Mouse (Mus musculus): ENCODE measurements around the gene Cubn. TPM values are rescaled to one million over a fixed set of nuclear protein-coding genes. Genes with fewer than 3 reads are reported as not detected.

Gene Cubn
- polyA plus RNA-seq, 1 experiment from 2014 or later, result 0.13 TPM

GRCm38 (mm10) chr2:13523540-13524456 is 32.2 kb upstream of the Cubn start:
- H3K27me3 ChIP-seq, result no peaks in the 10 kb centered on the region
- H3K9ac ChIP-seq, result no peak overlapping the region
- H3K4me3 ChIP-seq, result no peak overlapping the region
- no peak overlapping the region for H3K27ac ChIP-seq
- H3K36me3 ChIP-seq, result no peaks in the 10 kb centered on the region
- H3K4me1 ChIP-seq, result no peaks in the 10 kb centered on the region
- no peak overlapping the region for H3K4me2 ChIP-seq (replicated peaks)
- H3K9me3 ChIP-seq, result no peaks in the 10 kb centered on the region
- ATAC-seq (ENCODE audit: insufficient number of reproducible peaks, insufficient read depth, low FRiP score, low TSS enrichment), result 0 out of 2 replicates have a peak, but pooled peaks have one; percentile 56
- WGBS, result 54% methylated on average over 8 of the region's 8 CpGs

- no peak overlapping the region for H3K27ac ChIP-seq
- ATAC-seq (ENCODE audit: insufficient number of reproducible peaks, insufficient read depth, low FRiP score, low TSS enrichment), result no peak
- 64% methylated on average over 8 of the region's 8 CpGs for WGBS
- H3K9ac ChIP-seq, result no peak overlapping the region
- H3K9me3 ChIP-seq, result no peaks in the 10 kb centered on the region
- no peaks in the 10 kb centered on the region for H3K27me3 ChIP-seq
- H3K36me3 ChIP-seq, result no peaks in the 10 kb centered on the region
- H3K4me2 ChIP-seq (replicated peaks), result no peak overlapping the region
- H3K4me1 ChIP-seq, result no peaks in the 10 kb centered on the region
- no peak overlapping the region for H3K4me3 ChIP-seq
Measured at GRCm38 (mm10) chr2:13522106-13522505, 30.5 kb upstream of the Cubn start.

GRCm38 (mm10) chr2:13514949-13515348 is 23.3 kb upstream of the Cubn start:
- 50% methylated on average over 4 of the region's 4 CpGs for WGBS
- no peak for ATAC-seq (ENCODE audit: insufficient number of reproducible peaks, insufficient read depth, low FRiP score, low TSS enrichment)
- Histone ChIP-seq H3K27ac (no peak overlapping the region), H3K4me1 (no peaks in the 10 kb centered on the region), H3K4me2 (replicated peaks) (no peak overlapping the region), H3K9ac (no peak overlapping the region), H3K36me3 (no peaks in the 10 kb centered on the region), H3K9me3 (no peaks in the 10 kb centered on the region), H3K27me3 (no peaks in the 10 kb centered on the region), H3K4me3 (no peak overlapping the region)

GRCm38 (mm10) chr2:13502717-13503116 is 11.1 kb upstream of the Cubn start:
- ATAC-seq (ENCODE audit: insufficient number of reproducible peaks, insufficient read depth, low FRiP score, low TSS enrichment), result no peak

GRCm38 (mm10) chr2:13501553-13501952 is 9.9 kb upstream of the Cubn start:
- H3K4me3 ChIP-seq, result no peak overlapping the region
- no peaks in the 10 kb centered on the region for H3K4me1 ChIP-seq
- H3K4me2 ChIP-seq (replicated peaks), result no peak overlapping the region
- no peaks in the 10 kb centered on the region for H3K9me3 ChIP-seq
- H3K9ac ChIP-seq, result no peak overlapping the region
- no peaks in the 10 kb centered on the region for H3K36me3 ChIP-seq
- 59% methylated on average over 5 of the region's 5 CpGs for WGBS
- no peak for ATAC-seq (ENCODE audit: insufficient number of reproducible peaks, insufficient read depth, low FRiP score, low TSS enrichment)
- no peak overlapping the region for H3K27ac ChIP-seq
- H3K27me3 ChIP-seq, result no peaks in the 10 kb centered on the region

More at GRCm38 (mm10) chr2:13502717-13503116, 11.1 kb upstream of the Cubn start:
- Histone ChIP-seq H3K4me3 (no peak overlapping the region), H3K4me1 (no peaks in the 10 kb centered on the region), H3K27ac (no peak overlapping the region), H3K36me3 (no peaks in the 10 kb centered on the region), H3K9ac (no peak overlapping the region), H3K9me3 (no peaks in the 10 kb centered on the region), H3K4me2 (replicated peaks) (no peak overlapping the region), H3K27me3 (no peaks in the 10 kb centered on the region)
- 85% methylated on average over 2 of the region's 2 CpGs for WGBS

GRCm38 (mm10) chr2:13500298-13500999 is 8.8 kb upstream of the Cubn start:
- no peak for ATAC-seq (ENCODE audit: insufficient number of reproducible peaks, insufficient read depth, low FRiP score, low TSS enrichment)
- H3K27ac ChIP-seq, result no peak overlapping the region
- 63% methylated on average over 5 of the region's 5 CpGs for WGBS
- no peak overlapping the region for H3K9ac ChIP-seq
- H3K4me3 ChIP-seq, result no peak overlapping the region
- no peaks in the 10 kb centered on the region for H3K36me3 ChIP-seq
- no peaks in the 10 kb centered on the region for H3K27me3 ChIP-seq
- H3K9me3 ChIP-seq, result no peaks in the 10 kb centered on the region
- H3K4me1 ChIP-seq, result no peaks in the 10 kb centered on the region
- no peak overlapping the region for H3K4me2 ChIP-seq (replicated peaks)

GRCm38 (mm10) chr2:13499196-13499595 is 7.6 kb upstream of the Cubn start:
- no peaks in the 10 kb centered on the region for H3K4me1 ChIP-seq
- ATAC-seq (ENCODE audit: insufficient number of reproducible peaks, insufficient read depth, low FRiP score, low TSS enrichment), result no peak
- no peak overlapping the region for H3K4me2 ChIP-seq (replicated peaks)
- no peaks in the 10 kb centered on the region for H3K27me3 ChIP-seq
- no peak overlapping the region for H3K9ac ChIP-seq
- no peaks in the 10 kb centered on the region for H3K36me3 ChIP-seq
- 77% methylated on average over 7 of the region's 7 CpGs for WGBS
- H3K27ac ChIP-seq, result no peak overlapping the region
- no peak overlapping the region for H3K4me3 ChIP-seq
- H3K9me3 ChIP-seq, result no peaks in the 10 kb centered on the region

GRCm38 (mm10) chr2:13496087-13496486 is 4.5 kb upstream of the Cubn start:
- no peaks in the 10 kb centered on the region for H3K27me3 ChIP-seq
- H3K27ac ChIP-seq, result no peak overlapping the region
- no peaks in the 10 kb centered on the region for H3K9me3 ChIP-seq
- no peak overlapping the region for H3K4me2 ChIP-seq (replicated peaks)
- no peak overlapping the region for H3K4me3 ChIP-seq
- H3K4me1 ChIP-seq, result peaks cover 4% of the 10 kb centered on the region; the same call in 1 of the 2 replicates
- ATAC-seq (ENCODE audit: insufficient number of reproducible peaks, insufficient read depth, low FRiP score, low TSS enrichment), result no peak
- H3K9ac ChIP-seq, result no peak overlapping the region
- 66% methylated on average over 2 of the region's 2 CpGs for WGBS
- no peaks in the 10 kb centered on the region for H3K36me3 ChIP-seq

GRCm38 (mm10) chr2:13492927-13493326 is 1.3 kb upstream of the Cubn start:
- no peaks in the 10 kb centered on the region for H3K27me3 ChIP-seq
- peaks cover 4% of the 10 kb centered on the region; the same call in 1 of the 2 replicates for H3K4me1 ChIP-seq
- H3K9me3 ChIP-seq, result no peaks in the 10 kb centered on the region
- H3K9ac ChIP-seq, result no peak overlapping the region
- no peak overlapping the region for H3K4me2 ChIP-seq (replicated peaks)
- no peak for ATAC-seq (ENCODE audit: insufficient number of reproducible peaks, insufficient read depth, low FRiP score, low TSS enrichment)
- WGBS, result 54% methylated on average over 4 of the region's 4 CpGs
- no peak overlapping the region for H3K27ac ChIP-seq
- no peaks in the 10 kb centered on the region for H3K36me3 ChIP-seq
- no peak overlapping the region for H3K4me3 ChIP-seq

- no peaks in the 10 kb centered on the region for H3K27me3 ChIP-seq
- H3K4me3 ChIP-seq, result no peak overlapping the region
- H3K36me3 ChIP-seq, result no peaks in the 10 kb centered on the region
- no peak for ATAC-seq (ENCODE audit: insufficient number of reproducible peaks, insufficient read depth, low FRiP score, low TSS enrichment)
- H3K27ac ChIP-seq, result no peak overlapping the region
- no peaks in the 10 kb centered on the region for H3K9me3 ChIP-seq
- no peak overlapping the region for H3K4me2 ChIP-seq (replicated peaks)
- H3K9ac ChIP-seq, result no peak overlapping the region
- 71% methylated on average over 2 of the region's 2 CpGs for WGBS
- H3K4me1 ChIP-seq, result peaks cover 4% of the 10 kb centered on the region; the same call in 1 of the 2 replicates
Measured at GRCm38 (mm10) chr2:13490480-13490879, 1.1 kb downstream of the Cubn start.

GRCm38 (mm10) chr2:13486470-13486869 is 5.1 kb downstream of the Cubn start:
- no peak for ATAC-seq (ENCODE audit: insufficient number of reproducible peaks, insufficient read depth, low FRiP score, low TSS enrichment)
- WGBS, result 77% methylated on average over 8 of the region's 8 CpGs
- H3K9me3 ChIP-seq, result no peaks in the 10 kb centered on the region
- H3K27ac ChIP-seq, result no peak overlapping the region
- no peaks in the 10 kb centered on the region for H3K4me1 ChIP-seq
- no peaks in the 10 kb centered on the region for H3K27me3 ChIP-seq
- H3K4me3 ChIP-seq, result no peak overlapping the region
- no peak overlapping the region for H3K9ac ChIP-seq
- H3K4me2 ChIP-seq (replicated peaks), result no peak overlapping the region
- H3K36me3 ChIP-seq, result no peaks in the 10 kb centered on the region

GRCm38 (mm10) chr2:13484566-13484965 is 7.0 kb downstream of the Cubn start:
- H3K4me1 ChIP-seq, result no peaks in the 10 kb centered on the region
- H3K4me3 ChIP-seq, result no peak overlapping the region
- H3K9me3 ChIP-seq, result no peaks in the 10 kb centered on the region
- 75% methylated on average over 3 of the region's 3 CpGs for WGBS
- no peaks in the 10 kb centered on the region for H3K36me3 ChIP-seq
- H3K4me2 ChIP-seq (replicated peaks), result no peak overlapping the region
- H3K27ac ChIP-seq, result no peak overlapping the region
- no peak for ATAC-seq (ENCODE audit: insufficient number of reproducible peaks, insufficient read depth, low FRiP score, low TSS enrichment)
- no peaks in the 10 kb centered on the region for H3K27me3 ChIP-seq
- H3K9ac ChIP-seq, result no peak overlapping the region

Measured in embryonic facial prominence, embryonic 12.5 days (tissue).